Mouse (Mus musculus): ENCODE results near the gene Dlg5. TPM values are rescaled to one million over a fixed set of nuclear protein-coding genes. Genes with fewer than 3 reads are reported as not detected.

Gene Dlg5
- polyA plus RNA-seq, 1 experiment from 2014 or later, result 26.9 TPM

GRCm38 (mm10) chr14:24171639-24172311 is 73.9 kb downstream of the Dlg5 start:
- no peak overlapping the region for H3K4me3 ChIP-seq (ENCODE audit: low read depth, low read length)
- ATAC-seq (ENCODE audit: low FRiP score) (no peak), DNase-seq (ENCODE audit: low spot score) (no peak)
- H3K36me3 ChIP-seq (ENCODE audit: control insufficient read depth, insufficient read depth, low read length), result peaks cover 5% of the 10 kb centered on the region; the same call in 1 of the 2 replicates
- H3K27ac ChIP-seq (ENCODE audit: low read depth, low read length), result no peak overlapping the region
- no peaks in the 10 kb centered on the region for H3K27me3 ChIP-seq (ENCODE audit: control insufficient read depth, insufficient read depth, low read length)
- H3K4me2 ChIP-seq (replicated peaks; ENCODE audit: low read depth, low read length), result no peak overlapping the region
- H3K4me1 ChIP-seq (replicated peaks; ENCODE audit: control insufficient read depth, insufficient read depth, low read length), result no peaks in the 10 kb centered on the region
- WGBS, result 84% methylated on average over 13 of the region's 13 CpGs
- H3K9ac ChIP-seq (ENCODE audit: low read depth, low read length), result no peak overlapping the region
- no peaks in the 10 kb centered on the region for H3K9me3 ChIP-seq (ENCODE audit: control insufficient read depth, low read length)

GRCm38 (mm10) chr14:24166046-24166445 is 79.7 kb downstream of the Dlg5 start:
- 91% methylated on average over 8 of the region's 8 CpGs for WGBS
- no peak overlapping the region for H3K4me3 ChIP-seq (ENCODE audit: low read depth, low read length)
- no peak for DNase-seq (ENCODE audit: low spot score)
- no peak overlapping the region for H3K27ac ChIP-seq (ENCODE audit: low read depth, low read length)
- no peak overlapping the region for H3K9ac ChIP-seq (ENCODE audit: low read depth, low read length)
- no peak overlapping the region for H3K4me2 ChIP-seq (replicated peaks; ENCODE audit: low read depth, low read length)
- no peak for ATAC-seq (ENCODE audit: low FRiP score)
- 0 out of 2 replicates have a peak, but pooled peaks cover 3% of the 10 kb centered on the region for H3K36me3 ChIP-seq (ENCODE audit: control insufficient read depth, insufficient read depth, low read length)
- H3K27me3 ChIP-seq (ENCODE audit: control insufficient read depth, insufficient read depth, low read length), result no peaks in the 10 kb centered on the region
- no peaks in the 10 kb centered on the region for H3K4me1 ChIP-seq (replicated peaks; ENCODE audit: control insufficient read depth, insufficient read depth, low read length)
- H3K9me3 ChIP-seq (ENCODE audit: control insufficient read depth, low read length), result no peaks in the 10 kb centered on the region

DNA sequence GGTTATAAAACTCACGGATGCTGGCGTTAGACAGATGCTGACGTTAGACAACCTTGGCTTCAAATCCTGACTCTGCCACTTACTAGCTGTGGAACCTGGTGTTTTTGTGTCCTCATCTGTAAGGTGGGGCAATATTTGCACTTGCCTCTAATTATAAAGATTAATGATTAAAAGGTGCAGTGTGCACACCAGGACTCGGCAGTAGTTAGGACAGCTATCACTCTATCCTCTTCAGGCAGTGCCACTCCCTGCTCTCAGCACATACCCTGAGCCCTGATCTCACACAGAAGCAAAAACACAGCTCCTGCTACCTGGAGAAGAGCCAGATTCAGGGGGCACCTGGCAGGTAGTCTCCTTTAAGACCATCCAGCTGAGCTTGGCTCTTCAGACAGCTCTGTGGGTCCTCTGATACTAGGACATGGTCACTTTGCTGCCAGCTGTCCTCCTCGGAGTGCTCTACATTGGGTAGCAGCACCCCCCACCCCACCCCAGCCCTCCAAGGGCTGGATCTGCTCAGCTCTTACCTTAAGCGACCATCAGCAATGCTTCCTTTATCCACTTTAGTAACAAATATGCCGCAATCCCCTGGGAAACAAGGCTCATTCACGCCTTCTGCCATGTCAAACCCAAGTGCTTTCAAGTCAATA is 80.9 kb downstream of the Dlg5 start:
- 0 out of 2 replicates have a peak, but pooled peaks cover 3% of the 10 kb centered on the region for H3K36me3 ChIP-seq (ENCODE audit: control insufficient read depth, insufficient read depth, low read length)
- 94% methylated on average over 8 of the region's 8 CpGs for WGBS

GRCm38 (mm10) chr14:24162856-24163255 is 82.9 kb downstream of the Dlg5 start:
- H3K4me3 ChIP-seq (ENCODE audit: low read depth, low read length), result no peak overlapping the region
- no peak for DNase-seq (ENCODE audit: low spot score)
- no peak overlapping the region for H3K27ac ChIP-seq (ENCODE audit: low read depth, low read length)
- H3K9ac ChIP-seq (ENCODE audit: low read depth, low read length), result no peak overlapping the region
- no peaks in the 10 kb centered on the region for H3K27me3 ChIP-seq (ENCODE audit: control insufficient read depth, insufficient read depth, low read length)
- ATAC-seq (ENCODE audit: low FRiP score), result no peak
- 0 out of 2 replicates have a peak, but pooled peaks cover 3% of the 10 kb centered on the region for H3K36me3 ChIP-seq (ENCODE audit: control insufficient read depth, insufficient read depth, low read length)
- H3K9me3 ChIP-seq (ENCODE audit: control insufficient read depth, low read length), result no peaks in the 10 kb centered on the region
- 90% methylated on average over 10 of the region's 10 CpGs for WGBS
- H3K4me2 ChIP-seq (replicated peaks; ENCODE audit: low read depth, low read length), result no peak overlapping the region
- H3K4me1 ChIP-seq (replicated peaks; ENCODE audit: control insufficient read depth, insufficient read depth, low read length), result no peaks in the 10 kb centered on the region

More for the DNA sequence above, 80.9 kb downstream of the Dlg5 start:
- Histone ChIP-seq H3K4me3 (ENCODE audit: low read depth, low read length) (no peak overlapping the region), H3K4me2 (replicated peaks; ENCODE audit: low read depth, low read length) (no peak overlapping the region), H3K9ac (ENCODE audit: low read depth, low read length) (no peak overlapping the region), H3K9me3 (ENCODE audit: control insufficient read depth, low read length) (no peaks in the 10 kb centered on the region), H3K27ac (ENCODE audit: low read depth, low read length) (no peak overlapping the region), H3K27me3 (ENCODE audit: control insufficient read depth, insufficient read depth, low read length) (no peaks in the 10 kb centered on the region), H3K4me1 (replicated peaks; ENCODE audit: control insufficient read depth, insufficient read depth, low read length) (no peaks in the 10 kb centered on the region)
- DNase-seq (ENCODE audit: low spot score) (no peak), ATAC-seq (ENCODE audit: low FRiP score) (no peak)

- WGBS, result 89% methylated on average over 2 of the region's 2 CpGs
- Histone ChIP-seq H3K4me2 (replicated peaks; ENCODE audit: low read depth, low read length) (no peak overlapping the region), H3K4me1 (replicated peaks; ENCODE audit: control insufficient read depth, insufficient read depth, low read length) (no peaks in the 10 kb centered on the region; the same call in 1 of the 2 replicates), H3K27ac (ENCODE audit: low read depth, low read length) (no peak overlapping the region), H3K9ac (ENCODE audit: low read depth, low read length) (no peak overlapping the region), H3K9me3 (ENCODE audit: control insufficient read depth, low read length) (no peaks in the 10 kb centered on the region), H3K27me3 (ENCODE audit: control insufficient read depth, insufficient read depth, low read length) (no peaks in the 10 kb centered on the region), H3K36me3 (ENCODE audit: control insufficient read depth, insufficient read depth, low read length) (no peaks in the 10 kb centered on the region), H3K4me3 (ENCODE audit: low read depth, low read length) (no peak overlapping the region)
- ATAC-seq (ENCODE audit: low FRiP score) (no peak), DNase-seq (ENCODE audit: low spot score) (no peak)
Observed at GRCm38 (mm10) chr14:24148892-24149291, 96.8 kb downstream of the Dlg5 start.

- H3K27ac ChIP-seq (ENCODE audit: low read depth, low read length), result no peak overlapping the region
- H3K4me3 ChIP-seq (ENCODE audit: low read depth, low read length), result no peak overlapping the region
Observed at GRCm38 (mm10) chr14:24144821-24145220, 100.9 kb downstream of the Dlg5 start.

GRCm38 (mm10) chr14:24144421-24144820 is 101.3 kb downstream of the Dlg5 start:
- Histone ChIP-seq H3K9me3 (ENCODE audit: control insufficient read depth, low read length) (no peaks in the 10 kb centered on the region), H3K4me3 (ENCODE audit: low read depth, low read length) (no peak overlapping the region), H3K9ac (ENCODE audit: low read depth, low read length) (no peak overlapping the region), H3K36me3 (ENCODE audit: control insufficient read depth, insufficient read depth, low read length) (no peaks in the 10 kb centered on the region), H3K4me1 (replicated peaks; ENCODE audit: control insufficient read depth, insufficient read depth, low read length) (no peaks in the 10 kb centered on the region; the same call in 1 of the 2 replicates), H3K27ac (ENCODE audit: low read depth, low read length) (no peak overlapping the region), H3K4me2 (replicated peaks; ENCODE audit: low read depth, low read length) (no peak overlapping the region), H3K27me3 (ENCODE audit: control insufficient read depth, insufficient read depth, low read length) (no peaks in the 10 kb centered on the region)
- ATAC-seq (ENCODE audit: low FRiP score) (no peak), DNase-seq (ENCODE audit: low spot score) (peak; percentile 52)
- WGBS, result 31% methylated on average over 8 of the region's 8 CpGs

More at GRCm38 (mm10) chr14:24144821-24145220, 100.9 kb downstream of the Dlg5 start:
- no peaks in the 10 kb centered on the region for H3K27me3 ChIP-seq (ENCODE audit: control insufficient read depth, insufficient read depth, low read length)
- ATAC-seq (ENCODE audit: low FRiP score) (no peak), DNase-seq (ENCODE audit: low spot score) (no peak)
- H3K36me3 ChIP-seq (ENCODE audit: control insufficient read depth, insufficient read depth, low read length), result no peaks in the 10 kb centered on the region
- H3K4me2 ChIP-seq (replicated peaks; ENCODE audit: low read depth, low read length), result no peak overlapping the region
- 67% methylated on average over 3 of the region's 3 CpGs for WGBS
- no peaks in the 10 kb centered on the region; the same call in 1 of the 2 replicates for H3K4me1 ChIP-seq (replicated peaks; ENCODE audit: control insufficient read depth, insufficient read depth, low read length)
- H3K9me3 ChIP-seq (ENCODE audit: control insufficient read depth, low read length), result no peaks in the 10 kb centered on the region
- H3K9ac ChIP-seq (ENCODE audit: low read depth, low read length), result no peak overlapping the region

GRCm38 (mm10) chr14:24142926-24143430 is 102.7 kb downstream of the Dlg5 start:
- no peak overlapping the region for H3K4me2 ChIP-seq (replicated peaks; ENCODE audit: low read depth, low read length)
- 0 out of 2 replicates have a peak, but pooled peaks cover 3% of the 10 kb centered on the region for H3K36me3 ChIP-seq (ENCODE audit: control insufficient read depth, insufficient read depth, low read length)
- no peaks in the 10 kb centered on the region; the same call in 1 of the 2 replicates for H3K4me1 ChIP-seq (replicated peaks; ENCODE audit: control insufficient read depth, insufficient read depth, low read length)
- WGBS, result 92% methylated on average over 3 of the region's 3 CpGs
- H3K27me3 ChIP-seq (ENCODE audit: control insufficient read depth, insufficient read depth, low read length), result no peaks in the 10 kb centered on the region
- ATAC-seq (ENCODE audit: low FRiP score) (no peak), DNase-seq (ENCODE audit: low spot score) (no peak)
- H3K4me3 ChIP-seq (ENCODE audit: low read depth, low read length), result no peak overlapping the region
- no peaks in the 10 kb centered on the region for H3K9me3 ChIP-seq (ENCODE audit: control insufficient read depth, low read length)
- no peak overlapping the region for H3K27ac ChIP-seq (ENCODE audit: low read depth, low read length)
- H3K9ac ChIP-seq (ENCODE audit: low read depth, low read length), result no peak overlapping the region

Measured in hindbrain, embryonic 11.5 days (tissue).